Mouse (Mus musculus): ENCODE results near the gene Ttyh1.

DNA sequence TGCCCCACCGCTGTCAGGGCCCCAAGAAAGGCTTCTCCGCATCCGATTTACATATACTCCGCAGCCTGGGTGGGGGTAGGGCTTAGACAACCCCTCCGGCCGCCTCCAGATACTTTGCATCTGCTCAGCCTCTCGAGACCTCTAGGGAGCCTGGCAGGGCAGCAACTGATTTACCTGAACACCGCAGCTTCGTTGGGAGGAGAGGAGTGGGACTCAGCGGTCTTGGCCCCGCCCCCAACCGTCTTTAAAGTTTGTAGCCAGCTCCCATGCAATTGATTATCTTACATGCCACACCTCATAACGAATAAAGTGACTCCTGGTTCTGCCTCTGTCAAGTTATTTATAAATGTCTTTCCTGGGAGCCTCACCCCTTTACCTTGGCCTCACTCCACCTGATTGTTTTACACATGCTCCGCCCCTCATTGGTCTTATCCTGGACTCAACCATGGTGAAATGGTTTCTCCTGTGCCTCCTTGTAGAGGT is 30.9 kb downstream of the Ttyh1 start, which contains the start of gene Leng9:
- TF ChIP-seq CTCF (IDR thresholded peaks at IDR 0.05; ENCODE audit: low read depth) (no peak), EP300 (IDR thresholded peaks at IDR 0.05; ENCODE audit: low read depth) (no peak)

All from heart, postnatal 0 days (tissue).